19 mouse cellular contexts compared by ENCODE assay signal in genomic region chr2:139281056-139281455, GRCm38 (mm10).
"Had no signal": no experiment of that assay in that cellular context is flagged by ENCODE, and none has a peak within 500 bp of the region (broad histone marks: within the 10 kb centered on the region; RNA-seq: fewer than 3 reads in every experiment).

No protein-coding gene starts in this region.

- H3K4me2 ChIP-seq: liver, embryonic 13.5 days; neural tube, embryonic 12.5 days; neural tube, embryonic 15.5 days had no signal

- H3K27ac ChIP-seq: left cerebral cortex, adult 2 months; liver, embryonic 13.5 days; neural tube, embryonic 12.5 days; neural tube, embryonic 15.5 days; stomach, postnatal 0 days had no signal

- H3K9ac ChIP-seq: liver, embryonic 13.5 days; neural tube, embryonic 12.5 days; neural tube, embryonic 15.5 days had no signal

- ATAC-seq: midbrain, embryonic 16.5 days had no signal

- H3K4me1 ChIP-seq: liver, embryonic 13.5 days; neural tube, embryonic 12.5 days; neural tube, embryonic 15.5 days had no signal

- DNase-seq: kidney, adult 18-20 months; kidney, adult 9 months; kidney, postnatal 14 days; layer of hippocampus, postnatal 36 days; liver, embryonic 13.5 days; lung, adult 2 months; lung, postnatal 14 days; lung, postnatal 4 days; right cerebral cortex, adult 18-20 months; right cerebral cortex, postnatal 14 days; right cerebral cortex, postnatal 4 days; thymus, adult 2 months; thymus, postnatal 14 days; thymus, postnatal 4 days had no signal

- H3K27me3 ChIP-seq: liver, embryonic 13.5 days; neural tube, embryonic 12.5 days; neural tube, embryonic 15.5 days had no signal

- H3K4me3 ChIP-seq: left cerebral cortex, adult 2 months; liver, embryonic 13.5 days; neural tube, embryonic 12.5 days; neural tube, embryonic 15.5 days had no signal

- H3K36me3 ChIP-seq: liver, embryonic 13.5 days; neural tube, embryonic 12.5 days; neural tube, embryonic 15.5 days had no signal

- H3K9me3 ChIP-seq: liver, embryonic 13.5 days; neural tube, embryonic 12.5 days; neural tube, embryonic 15.5 days had no signal
